Comparison of ENCODE assay signal across 24 mouse cellular contexts in the genomic region with DNA sequence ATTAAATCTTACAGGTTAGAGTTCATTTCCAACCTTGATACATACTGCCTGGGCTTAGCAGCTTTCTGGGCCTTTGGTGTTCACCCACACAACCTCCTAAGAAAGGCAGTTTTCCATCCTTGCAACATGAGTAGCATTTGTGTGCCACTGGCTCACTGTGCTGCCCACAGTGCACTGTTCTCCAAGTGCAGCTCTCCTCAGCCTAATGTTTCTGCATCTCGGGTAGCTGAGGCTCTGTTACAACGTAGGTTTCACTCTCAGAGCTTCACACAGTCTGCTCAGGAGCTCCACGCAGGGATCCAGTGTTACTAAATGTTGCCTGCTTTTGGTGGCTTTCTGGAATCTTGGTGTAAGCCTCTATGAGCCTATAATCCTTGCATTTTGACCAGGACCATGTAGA.
"Had no signal": no experiment of that assay in that cellular context is flagged by ENCODE, and none has a peak within 500 bp of the region (broad histone marks: within the 10 kb centered on the region; RNA-seq: fewer than 3 reads in every experiment).

No protein-coding gene starts in this region.

- H3K9me3 ChIP-seq: heart, embryonic 13.5 days; heart, embryonic 15.5 days; hindbrain, embryonic 10.5 days; hindbrain, embryonic 12.5 days; intestine, embryonic 15.5 days; limb, embryonic 10.5 days; limb, embryonic 12.5 days had no signal

- H3K4me3 ChIP-seq: heart, adult 2 months; heart, embryonic 13.5 days; heart, embryonic 15.5 days; hindbrain, embryonic 10.5 days; hindbrain, embryonic 12.5 days; intestine, embryonic 15.5 days; limb, embryonic 10.5 days; limb, embryonic 12.5 days had no signal

- H3K4me2 ChIP-seq: heart, embryonic 11.5 days; heart, embryonic 13.5 days; heart, embryonic 15.5 days; hindbrain, embryonic 12.5 days; hindbrain, embryonic 14.5 days; intestine, embryonic 15.5 days; limb, embryonic 12.5 days; liver, embryonic 11.5 days had no signal

- H3K27me3 ChIP-seq: heart, embryonic 13.5 days; heart, embryonic 15.5 days; hindbrain, embryonic 12.5 days; intestine, embryonic 15.5 days; limb, embryonic 12.5 days had no signal

- DNase-seq: forebrain, postnatal 0 days; gastrocnemius, postnatal 14 days; gastrocnemius, postnatal 36 days; heart, adult 2 months; heart, postnatal 4 days; kidney, adult 18-20 months; kidney, adult 8-10 months; kidney, postnatal 10 days; kidney, postnatal 25 days; kidney, postnatal 4 days; liver had no signal

- H3K9ac ChIP-seq: forebrain, postnatal 0 days; heart, embryonic 13.5 days; heart, embryonic 15.5 days; hindbrain, embryonic 12.5 days; hindbrain, embryonic 14.5 days; intestine, embryonic 15.5 days; limb, embryonic 12.5 days had no signal

- H3K4me1 ChIP-seq: heart, embryonic 13.5 days; heart, embryonic 15.5 days; hindbrain, embryonic 10.5 days; hindbrain, embryonic 12.5 days; intestine, embryonic 15.5 days; limb, embryonic 10.5 days; limb, embryonic 12.5 days had no signal

- ATAC-seq: forebrain, postnatal 0 days; hindbrain, embryonic 16.5 days; inflammation-experienced regulatory T-cells, adult 6 months; intestine, embryonic 15.5 days; intestine, postnatal 0 days had no signal

- H3K27ac ChIP-seq: heart, adult 2 months; heart, embryonic 13.5 days; heart, embryonic 15.5 days; hindbrain, embryonic 10.5 days; hindbrain, embryonic 12.5 days; hindbrain, embryonic 14.5 days; intestine, embryonic 15.5 days; limb, embryonic 10.5 days; limb, embryonic 12.5 days had no signal
